Mouse (Mus musculus) testis, postnatal 14 days (tissue): ENCODE data around the gene Foxn2.
"Not testable (repeated sequence)": the region's sequence is repeated elsewhere in the genome, so short reads cannot be mapped to it uniquely, and the experiment has no call there.

Experiments used
- DNase-seq: peaks from one replicate; pipeline ENCODE4 v3.0.0; 2021; ENCODE audit warnings: low spot score

Foxn2 gene

GRCm38 (mm10) chr17:88441432-88442174, 1.1 kb downstream of the Foxn2 start:
- peak; percentile 77 for DNase-seq

GRCm38 (mm10) chr17:88442661-88443060, 2.1 kb downstream of the Foxn2 start:
- DNase-seq = no peak

- DNase-seq = no peak
These were observed 2.7 kb downstream of the Foxn2 start for GRCm38 (mm10) chr17:88443186-88443585.

- DNase-seq = no peak
These were observed 17.6 kb downstream of the Foxn2 start for GRCm38 (mm10) chr17:88458079-88458478.

- DNase-seq = no peak
These were observed 19.0 kb downstream of the Foxn2 start for GRCm38 (mm10) chr17:88459516-88459915.

- no peak for DNase-seq
These were observed 19.7 kb downstream of the Foxn2 start for GRCm38 (mm10) chr17:88459916-88460901.

GRCm38 (mm10) chr17:88462658-88463057, 22.1 kb downstream of the Foxn2 start:
- no peak for DNase-seq

GRCm38 (mm10) chr17:88466591-88466990, 26.1 kb downstream of the Foxn2 start:
- peak; percentile 29 for DNase-seq

GRCm38 (mm10) chr17:88467696-88468095, 27.2 kb downstream of the Foxn2 start:
- DNase-seq = no peak

GRCm38 (mm10) chr17:88468655-88469398, 28.3 kb downstream of the Foxn2 start:
- not testable (repeated sequence) for DNase-seq

- DNase-seq = no peak
These were observed 33.3 kb downstream of the Foxn2 start for GRCm38 (mm10) chr17:88473766-88474165.

- DNase-seq = no peak
These were observed 36.7 kb downstream of the Foxn2 start for GRCm38 (mm10) chr17:88477165-88477564.

GRCm38 (mm10) chr17:88477699-88478098, 37.2 kb downstream of the Foxn2 start:
- no peak for DNase-seq

- DNase-seq = no peak
These were observed 38.5 kb downstream of the Foxn2 start for GRCm38 (mm10) chr17:88479040-88479439.

GRCm38 (mm10) chr17:88480369-88480768, 39.9 kb downstream of the Foxn2 start:
- DNase-seq = no peak

- no peak for DNase-seq
These were observed 40.6 kb downstream of the Foxn2 start for GRCm38 (mm10) chr17:88481062-88481461.

- no peak for DNase-seq
These were observed 41.1 kb downstream of the Foxn2 start for GRCm38 (mm10) chr17:88481587-88481986.

- DNase-seq = no peak
These were observed 44.0 kb downstream of the Foxn2 start for GRCm38 (mm10) chr17:88484539-88484938.

- DNase-seq = no peak
These were observed 44.4 kb downstream of the Foxn2 start for GRCm38 (mm10) chr17:88484951-88485350.

- no peak for DNase-seq
These were observed 50.0 kb downstream of the Foxn2 start for GRCm38 (mm10) chr17:88490546-88490945.

- DNase-seq = no peak
These were observed 51.0 kb downstream of the Foxn2 start for GRCm38 (mm10) chr17:88491366-88492106.

GRCm38 (mm10) chr17:88492107-88492460, 51.6 kb downstream of the Foxn2 start:
- no peak for DNase-seq
